In genomic region chr9:120603512-120603908, GRCm38 (mm10) we compare ENCODE assay signal across 8 mouse cellular contexts. TPM values are rescaled to one million over a fixed set of nuclear protein-coding genes. Genes with fewer than 3 reads are reported as not detected.
DNase-seq lines count a peak whose midpoint lies in the region; ATAC-seq lines count a peak whose summit lies in the region.

No protein-coding gene starts in this region.

- H3K9me3 ChIP-seq in lung, embryonic 16.5 days (ENCODE audit: control insufficient read depth, low read length), result peaks cover 11% of the 10 kb centered on the region

- WGBS in lung, embryonic 16.5 days, result 31% methylated on average over 10 of the region's 10 CpGs

- peak overlapping the region; percentile 36 for H3K4me2 ChIP-seq in lung, embryonic 16.5 days (ENCODE audit: low read depth, low read length)

- no peak overlapping the region for H3K4me3 ChIP-seq in lung, embryonic 16.5 days (ENCODE audit: low read length)

- peak; percentile 57 for DNase-seq in embryo, embryonic 10.5 days (ENCODE audit: low spot score)
- DNase-seq in embryo, embryonic 10 days (ENCODE audit: low spot score), result no peak
- no peak for DNase-seq in lung, postnatal 14 days
- peak; percentile 27 for DNase-seq in mesoderm, embryonic 11.5 days (ENCODE audit: low read depth, low spot score)
- DNase-seq in retina, embryonic 14.5 days (ENCODE audit: low spot score), result no peak
- DNase-seq in layer of hippocampus, adult 9-11 months, result no peak
- no peak for DNase-seq in right cerebral cortex, adult 2 months (ENCODE audit: low spot score in 2 of 2)

- no peaks in the 10 kb centered on the region for H3K36me3 ChIP-seq in lung, embryonic 16.5 days (ENCODE audit: control insufficient read depth, insufficient read depth, low read length)

- H3K4me1 ChIP-seq in lung, embryonic 16.5 days (replicated peaks; ENCODE audit: control insufficient read depth, insufficient read depth, low read length), result peaks cover 14% of the 10 kb centered on the region

- no peaks in the 10 kb centered on the region for H3K27me3 ChIP-seq in lung, embryonic 16.5 days (ENCODE audit: control insufficient read depth, insufficient read depth, low read depth, low read length)

- no peak overlapping the region for H3K27ac ChIP-seq in lung, embryonic 16.5 days (ENCODE audit: low read length)

- no peak for ATAC-seq in lung, embryonic 16.5 days (ENCODE audit: low read depth)

- H3K9ac ChIP-seq in lung, embryonic 16.5 days (ENCODE audit: low read length), result no peak overlapping the region

RNA-seq across cellular contexts. Expression of gene Rpl14, which starts 32.3 kb away (rescaled TPM):
- 767 and 782 TPM in 2 replicates for polyA plus RNA-seq in lung, embryonic 16.5 days (2015; fragmentation: Nextera tagmentation; extraction: Ambion mirVana)

Comparison
In these comparisons a context has a peak if more than half of its experiments do, and no peak if none do; other contexts are left out.
1. DNase-seq: peak in embryo, embryonic 10.5 days (single experiment) and mesoderm, embryonic 11.5 days (single experiment); none in embryo, embryonic 10 days (single experiment), lung, postnatal 14 days (single experiment), retina, embryonic 14.5 days (single experiment), layer of hippocampus, adult 9-11 months (single experiment) and right cerebral cortex, adult 2 months (0 of 2).